Mouse (Mus musculus) skeletal muscle tissue, adult 2 months (tissue): Measurements from ENCODE around the gene Mc1r.
A peak's percentile ranks its signal among the peaks of the same experiment; 100 is the strongest.

Experiments
- DNase-seq: peaks from one replicate; pipeline ENCODE4 v3.0.0-alpha.2; 2012; ENCODE audit warnings: low read depth, low spot score

Gene Mc1r

DNA sequence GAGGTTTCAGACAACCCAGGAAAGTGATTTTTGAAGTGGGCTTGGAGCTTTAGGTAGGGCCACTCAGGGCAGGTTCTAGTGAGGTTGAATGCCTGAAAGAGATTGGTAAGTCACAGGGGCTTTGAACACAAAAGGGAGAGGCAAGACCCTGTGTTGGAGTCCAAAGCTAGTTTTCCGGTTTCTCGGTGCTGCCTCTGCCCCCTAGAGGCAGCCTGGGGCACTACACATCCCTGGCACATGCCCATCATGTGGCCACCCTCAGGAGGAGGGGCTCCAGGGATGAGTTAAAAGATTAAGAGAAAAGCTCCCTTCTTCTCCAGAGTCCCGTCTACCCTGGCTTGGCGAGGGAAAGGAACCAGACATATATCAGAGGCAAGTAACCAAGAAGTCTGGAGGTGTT is at the start of gene Mc1r:
Gene Mc1r (plus strand): TSS at position 322 of the 400 bp plus-strand sequence.
- no peak for DNase-seq

DNA sequence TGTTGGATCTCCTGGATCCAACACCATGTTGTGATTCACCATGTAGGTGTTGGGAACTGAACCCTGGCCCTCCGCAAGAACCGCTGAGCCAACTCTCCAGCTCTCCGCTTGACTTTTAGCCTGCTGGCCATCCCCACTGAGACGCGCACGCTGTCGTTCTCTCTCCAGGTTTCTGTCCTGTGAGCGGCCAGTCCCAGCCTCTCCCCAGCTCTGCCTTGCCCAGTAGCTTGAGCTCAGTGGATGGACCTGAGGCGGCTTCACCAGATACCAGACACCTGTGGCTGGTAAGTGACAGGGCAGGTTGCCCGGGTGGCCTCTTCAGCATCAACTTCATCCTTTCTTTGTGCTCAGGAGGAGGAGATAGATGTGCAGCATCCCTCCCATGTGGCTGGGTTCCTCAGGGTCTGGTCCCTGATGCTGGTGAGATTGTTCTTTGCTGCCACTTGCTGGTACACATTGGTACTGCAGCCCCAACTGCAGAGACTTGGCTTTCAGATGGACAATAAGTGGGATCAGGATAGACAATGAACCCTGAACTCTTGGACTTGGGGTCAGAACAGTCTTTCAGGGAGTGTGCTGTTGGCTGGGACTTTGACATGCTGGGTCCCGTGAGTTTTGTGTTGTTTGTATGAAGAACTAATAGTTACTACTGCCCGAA is 45.7 kb upstream of the Mc1r start:
- peak; percentile 36 for DNase-seq

DNA sequence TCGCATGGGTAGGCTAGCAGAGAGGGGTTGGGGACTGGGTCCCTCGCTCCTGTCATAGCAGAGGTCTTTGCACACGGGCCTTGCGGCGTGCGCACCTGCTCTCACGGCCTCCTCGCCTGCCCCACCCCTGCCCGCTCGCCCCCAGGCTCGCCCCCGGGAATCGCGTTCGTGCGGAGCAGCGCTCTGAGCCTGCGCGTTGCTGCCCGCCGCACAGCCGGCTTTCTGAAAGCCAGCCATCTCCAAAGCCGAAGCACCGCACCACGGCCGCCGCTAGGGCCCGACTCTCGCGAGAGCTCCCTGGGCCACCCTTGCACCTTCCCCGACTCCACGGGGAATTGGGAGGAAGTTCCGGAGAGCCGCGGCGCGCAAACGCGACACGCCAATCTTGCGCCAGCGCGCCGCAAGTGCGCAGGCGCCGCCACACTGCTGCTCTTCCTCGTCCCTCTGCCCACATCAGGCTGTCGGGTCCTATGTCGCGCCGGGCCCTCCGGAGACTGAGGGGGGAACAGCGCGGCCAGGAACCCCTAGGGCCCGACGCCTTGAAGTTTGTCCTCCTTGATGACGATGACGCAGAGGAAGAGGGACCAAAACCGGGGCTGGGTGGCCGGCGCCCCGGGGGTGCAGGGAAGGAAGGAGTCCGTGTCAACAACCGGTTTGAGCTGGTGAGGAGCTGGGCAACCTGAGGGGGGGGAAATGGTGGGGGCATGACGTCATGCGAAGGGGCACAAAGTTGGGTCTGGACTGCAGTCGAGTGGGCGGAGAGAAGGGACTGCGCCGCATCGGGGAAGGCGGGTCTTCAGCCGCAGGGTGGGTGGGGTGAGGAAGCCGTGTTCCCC is 33.3 kb upstream of the Mc1r start, which contains the start of gene Tcf25:
Gene Tcf25 (plus strand): TSS at position 351 of the 836 bp plus-strand sequence.
- DNase-seq: peak; percentile 98

DNA sequence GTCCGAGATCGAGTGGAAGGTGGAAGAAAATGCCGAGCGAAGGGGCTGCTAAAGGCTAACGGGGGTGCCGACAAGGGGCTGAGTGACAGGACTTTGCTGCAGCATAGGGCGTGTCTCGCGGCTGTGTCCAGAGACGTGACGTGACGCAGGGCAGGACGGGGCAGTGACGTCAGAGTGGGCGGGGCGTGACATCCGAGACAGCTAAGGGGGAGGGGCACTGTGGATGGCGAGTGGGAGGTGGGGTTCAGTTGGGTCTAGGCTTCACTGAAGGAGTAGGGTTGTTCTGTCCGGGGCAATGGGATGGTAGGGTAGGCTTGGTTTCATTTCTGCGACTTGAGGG is 32.7 kb upstream of the Mc1r start:
- DNase-seq: peak; percentile 91

DNA sequence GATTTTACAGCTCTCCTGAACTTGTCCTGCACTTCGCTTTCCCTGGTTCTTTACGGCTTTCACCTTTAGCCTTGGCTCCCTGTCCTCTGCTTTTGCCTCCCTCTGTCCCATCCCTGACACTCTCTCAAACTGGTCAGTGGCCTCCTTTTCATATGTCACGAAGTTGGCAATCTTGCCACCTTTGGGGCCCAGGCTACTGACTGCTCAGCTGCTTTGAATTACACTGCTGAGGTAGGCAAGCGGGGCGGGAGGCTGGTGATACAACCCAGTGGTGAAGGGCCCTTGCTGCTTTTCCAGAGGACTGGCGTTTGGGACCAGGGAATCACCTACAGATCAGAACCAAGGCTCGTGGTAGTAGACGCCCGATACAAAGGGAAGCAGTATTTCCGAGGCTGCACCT is 31.2 kb upstream of the Mc1r start:
- peak; percentile 68 for DNase-seq

DNA sequence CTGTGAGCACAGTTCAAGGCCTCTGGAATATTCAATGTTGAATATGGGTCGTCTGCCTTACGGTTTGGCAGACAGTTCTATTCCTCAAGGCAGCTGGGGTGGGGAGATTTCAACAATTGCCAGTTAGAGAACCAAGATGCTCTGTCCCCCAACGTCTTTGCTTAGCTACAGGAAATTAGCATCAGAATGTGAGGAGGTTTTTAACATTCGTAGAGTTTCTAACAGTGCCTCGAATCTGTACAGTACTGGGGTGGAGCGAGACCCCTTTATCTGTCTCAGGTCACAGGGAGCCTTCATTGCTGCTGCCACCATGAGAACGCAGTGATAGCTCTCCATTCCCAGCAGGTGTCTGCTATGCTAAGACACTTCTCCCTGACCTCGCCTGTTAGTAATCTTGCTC is 30.8 kb upstream of the Mc1r start:
- DNase-seq: no peak

DNA sequence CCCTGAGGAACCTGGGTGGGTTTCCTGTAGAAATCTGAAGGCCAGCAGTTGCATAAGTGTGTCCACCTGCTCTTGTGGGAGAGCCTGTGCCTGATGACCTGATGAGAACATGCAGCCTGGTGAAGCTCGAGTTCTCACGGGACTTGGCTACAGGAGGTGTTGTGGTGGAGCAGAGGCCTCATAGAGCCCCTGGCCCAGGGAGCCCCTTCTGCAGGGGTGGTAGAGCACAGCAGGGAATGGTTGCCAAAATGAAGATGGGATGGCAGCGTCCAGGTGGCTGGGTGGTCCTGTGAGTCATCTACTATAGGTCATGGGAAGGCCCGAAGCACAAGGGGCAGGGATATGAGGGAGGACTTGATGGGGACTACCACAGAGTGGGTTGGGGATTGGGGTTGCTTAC is 25.2 kb upstream of the Mc1r start:
- no peak for DNase-seq

DNA sequence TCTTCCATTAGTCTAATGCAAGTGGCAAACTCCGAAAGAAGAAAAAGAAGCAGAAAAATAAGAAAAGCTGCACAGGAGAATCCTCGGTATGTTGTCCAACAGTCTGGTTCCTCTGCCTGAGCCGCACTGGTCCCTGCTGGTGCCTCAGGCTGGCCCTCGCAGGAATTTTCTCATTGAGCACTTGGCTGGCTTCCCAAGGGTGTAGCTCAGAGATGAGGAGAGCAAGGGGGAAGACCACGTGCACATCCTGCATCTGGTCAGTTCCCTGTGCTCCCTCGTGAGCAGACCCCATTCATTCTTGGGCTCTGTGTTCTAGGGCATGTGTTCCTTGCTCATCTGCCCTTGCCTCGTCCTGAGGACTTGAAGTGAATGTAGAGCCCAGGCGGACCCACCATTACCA is 24.4 kb upstream of the Mc1r start:
- no peak for DNase-seq

DNA sequence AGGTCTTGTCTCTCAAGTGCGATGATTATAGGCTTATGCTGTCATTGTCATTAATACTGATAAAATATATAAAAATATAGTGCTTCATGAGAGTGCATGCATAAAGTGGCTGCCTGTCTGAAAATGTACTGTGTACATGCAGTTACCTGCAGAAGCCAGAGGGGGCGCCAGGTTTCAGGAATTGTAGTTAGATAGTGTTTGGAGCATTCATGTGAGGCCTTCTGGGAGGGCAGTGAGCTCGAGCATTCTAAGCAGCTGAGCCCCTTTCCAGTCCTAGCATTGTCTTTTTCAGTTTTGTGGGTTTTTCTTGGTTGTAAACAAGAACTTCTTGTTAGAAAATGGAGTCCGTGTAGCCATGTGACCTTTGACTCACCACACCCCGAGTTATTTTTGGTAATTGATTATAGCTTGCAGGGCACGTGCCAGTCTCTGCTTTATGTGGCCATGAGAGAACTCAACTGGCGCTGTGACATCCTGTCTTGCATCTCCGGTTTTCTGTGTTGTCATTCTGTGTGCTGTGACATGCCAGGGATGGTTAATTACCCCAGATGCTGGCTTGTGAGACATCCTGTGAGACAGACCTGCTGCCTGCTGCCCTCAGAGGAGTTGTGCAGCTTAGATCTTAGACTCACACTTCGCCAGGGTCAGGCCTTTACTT is 21.9 kb upstream of the Mc1r start:
- DNase-seq: no peak

DNA sequence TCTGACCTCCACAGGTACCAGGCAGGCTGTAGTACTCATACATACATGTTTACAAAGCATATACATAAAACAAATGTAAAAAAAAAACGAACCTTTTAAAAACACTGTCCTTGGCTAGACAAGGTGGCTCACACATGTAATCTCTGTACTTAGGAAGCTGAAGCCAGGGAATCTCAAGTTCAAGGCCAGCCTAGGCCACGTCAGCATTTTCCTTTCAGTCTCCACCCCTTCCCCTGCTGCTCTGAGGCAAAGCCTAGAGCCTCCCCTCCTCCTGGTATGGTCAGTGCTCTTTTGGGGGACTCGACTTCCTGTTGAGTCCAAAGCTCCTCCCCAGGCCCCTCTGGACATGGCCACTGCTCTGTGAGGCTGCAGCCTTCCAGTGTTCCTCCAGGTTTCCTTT is 19.9 kb upstream of the Mc1r start:
- no peak for DNase-seq

DNA sequence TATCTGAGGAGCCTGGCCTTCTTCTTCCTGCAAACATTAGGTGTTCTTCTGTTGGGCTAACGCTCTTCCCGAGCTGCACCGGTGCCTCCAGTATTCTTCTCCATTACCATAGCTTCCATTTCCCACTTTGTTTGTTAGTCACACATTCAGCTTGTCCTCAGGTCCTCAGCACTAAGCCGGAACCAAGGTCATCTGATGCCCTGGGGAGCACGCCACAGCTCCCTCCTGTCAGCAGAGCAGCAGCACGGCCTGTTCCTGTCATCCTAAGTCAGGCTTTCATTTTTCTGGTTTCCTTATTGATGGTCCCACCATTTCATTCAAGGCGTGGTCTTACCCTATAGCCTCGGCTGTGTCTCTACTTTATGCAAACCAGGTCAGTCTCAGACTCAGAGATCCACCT is 19.1 kb upstream of the Mc1r start:
- DNase-seq: no peak

DNA sequence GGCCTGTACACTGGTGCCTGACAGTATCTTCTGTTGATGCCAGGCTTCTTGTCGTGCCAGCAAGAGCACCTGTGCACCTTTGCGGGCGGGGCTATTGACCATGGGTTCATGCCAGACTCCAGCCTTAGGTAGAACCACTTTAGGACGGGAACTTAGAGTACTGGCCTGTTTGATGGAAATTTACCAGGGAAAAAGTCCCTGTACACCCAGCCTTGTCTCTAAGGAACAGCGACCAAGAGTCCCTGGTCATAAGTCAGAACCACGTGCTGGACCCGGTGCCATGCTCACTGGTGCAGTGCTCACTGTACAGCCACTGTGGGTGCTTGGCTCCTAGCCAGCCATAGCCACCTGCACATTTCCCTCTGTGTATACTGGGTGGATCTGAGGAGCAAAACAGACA is 17.9 kb upstream of the Mc1r start:
- no peak for DNase-seq

DNA sequence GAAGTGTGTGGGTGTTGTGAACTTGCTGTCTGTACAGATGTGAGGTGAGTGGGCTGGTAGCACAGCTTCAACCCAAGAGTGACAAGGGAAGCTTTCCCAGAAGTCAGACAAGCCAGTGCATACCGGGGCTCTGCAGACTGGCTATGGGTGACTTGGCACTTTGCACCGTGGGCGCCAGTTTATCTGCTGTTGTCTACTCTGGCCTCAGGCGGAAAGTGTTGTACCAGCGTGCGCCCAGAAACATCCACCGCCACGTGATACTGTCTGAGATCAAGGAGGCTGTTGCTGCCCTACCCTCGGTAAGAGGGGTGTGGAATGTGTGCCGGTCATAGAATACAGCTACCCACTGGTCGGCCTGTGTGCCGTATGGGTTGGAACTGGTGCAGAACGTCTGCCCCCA is 8.6 kb upstream of the Mc1r start:
- no peak for DNase-seq

DNA sequence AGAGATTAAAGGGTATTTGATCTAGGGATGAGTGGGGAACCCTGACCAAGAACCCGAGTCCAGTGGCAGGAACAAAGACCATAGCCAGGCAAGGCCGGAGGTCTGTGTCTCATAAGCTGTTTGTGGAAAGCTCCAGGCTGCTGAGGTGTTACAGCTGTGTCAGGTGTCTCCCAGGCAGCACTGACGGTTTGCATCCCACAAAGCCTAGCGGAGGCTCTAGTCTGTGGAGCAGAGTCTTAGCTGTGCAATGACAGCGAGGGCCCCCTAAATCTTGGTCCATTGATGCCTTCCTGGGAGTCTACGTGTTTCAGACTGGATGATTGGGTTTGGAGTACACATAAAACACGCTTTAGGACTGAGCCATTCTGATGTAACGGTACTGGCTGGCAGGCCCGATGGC is 5.0 kb upstream of the Mc1r start:
- DNase-seq: no peak

DNA sequence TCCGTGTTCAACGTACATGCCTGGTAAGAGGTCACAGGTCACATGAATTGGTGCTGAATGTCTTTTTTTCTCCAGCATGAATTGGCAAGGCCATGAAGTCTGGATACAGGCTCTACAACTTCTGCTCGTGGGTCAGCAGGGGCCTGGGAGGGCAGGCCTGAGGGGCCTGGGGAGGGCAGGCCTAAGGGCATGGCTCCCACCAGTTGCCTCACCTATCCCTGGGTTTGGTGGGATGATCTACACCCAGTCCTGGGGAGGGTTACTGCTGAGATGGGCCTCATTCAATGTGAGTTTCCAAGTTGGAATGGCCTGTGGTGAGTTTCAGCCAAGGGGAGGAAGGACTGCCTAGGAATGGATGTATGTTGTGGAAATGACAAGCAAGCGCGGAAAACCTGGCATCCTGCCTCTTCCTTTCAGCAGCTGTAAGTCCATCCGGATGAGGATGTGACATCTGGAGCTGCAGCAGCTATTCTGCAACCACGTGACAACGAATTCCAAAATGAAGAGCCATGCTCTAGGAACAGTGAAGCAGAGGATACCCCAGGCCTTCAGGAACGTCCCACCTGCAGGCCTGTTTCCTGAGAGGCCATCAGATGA is 4.1 kb upstream of the Mc1r start:
- no peak for DNase-seq

DNA sequence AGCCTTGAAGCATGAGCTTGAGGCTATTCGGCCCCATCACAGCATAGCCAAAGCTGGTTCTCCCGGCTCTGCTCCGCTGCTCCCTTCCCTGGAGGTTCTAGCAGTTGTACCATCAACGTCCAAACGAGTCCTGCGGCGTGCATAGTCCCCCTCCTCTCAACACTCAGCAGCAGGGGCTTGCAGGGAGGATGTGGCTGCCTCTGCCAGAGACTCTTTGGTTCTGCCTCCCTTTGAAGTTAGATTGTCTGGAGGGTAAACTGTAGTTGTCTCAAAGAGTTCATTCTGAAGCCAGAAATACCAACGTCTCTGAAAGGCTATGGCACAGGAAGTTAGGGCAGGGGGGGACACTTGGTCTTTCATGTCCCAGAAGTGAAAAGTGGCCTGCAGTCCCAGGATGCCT is 2.4 kb upstream of the Mc1r start:
- DNase-seq: no peak

DNA sequence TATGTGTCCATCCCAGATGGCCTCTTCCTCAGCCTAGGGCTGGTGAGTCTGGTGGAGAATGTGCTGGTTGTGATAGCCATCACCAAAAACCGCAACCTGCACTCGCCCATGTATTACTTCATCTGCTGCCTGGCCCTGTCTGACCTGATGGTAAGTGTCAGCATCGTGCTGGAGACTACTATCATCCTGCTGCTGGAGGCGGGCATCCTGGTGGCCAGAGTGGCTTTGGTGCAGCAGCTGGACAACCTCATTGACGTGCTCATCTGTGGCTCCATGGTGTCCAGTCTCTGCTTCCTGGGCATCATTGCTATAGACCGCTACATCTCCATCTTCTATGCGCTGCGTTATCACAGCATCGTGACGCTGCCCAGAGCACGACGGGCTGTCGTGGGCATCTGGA is 705 bp downstream of the Mc1r start:
- no peak for DNase-seq

DNA sequence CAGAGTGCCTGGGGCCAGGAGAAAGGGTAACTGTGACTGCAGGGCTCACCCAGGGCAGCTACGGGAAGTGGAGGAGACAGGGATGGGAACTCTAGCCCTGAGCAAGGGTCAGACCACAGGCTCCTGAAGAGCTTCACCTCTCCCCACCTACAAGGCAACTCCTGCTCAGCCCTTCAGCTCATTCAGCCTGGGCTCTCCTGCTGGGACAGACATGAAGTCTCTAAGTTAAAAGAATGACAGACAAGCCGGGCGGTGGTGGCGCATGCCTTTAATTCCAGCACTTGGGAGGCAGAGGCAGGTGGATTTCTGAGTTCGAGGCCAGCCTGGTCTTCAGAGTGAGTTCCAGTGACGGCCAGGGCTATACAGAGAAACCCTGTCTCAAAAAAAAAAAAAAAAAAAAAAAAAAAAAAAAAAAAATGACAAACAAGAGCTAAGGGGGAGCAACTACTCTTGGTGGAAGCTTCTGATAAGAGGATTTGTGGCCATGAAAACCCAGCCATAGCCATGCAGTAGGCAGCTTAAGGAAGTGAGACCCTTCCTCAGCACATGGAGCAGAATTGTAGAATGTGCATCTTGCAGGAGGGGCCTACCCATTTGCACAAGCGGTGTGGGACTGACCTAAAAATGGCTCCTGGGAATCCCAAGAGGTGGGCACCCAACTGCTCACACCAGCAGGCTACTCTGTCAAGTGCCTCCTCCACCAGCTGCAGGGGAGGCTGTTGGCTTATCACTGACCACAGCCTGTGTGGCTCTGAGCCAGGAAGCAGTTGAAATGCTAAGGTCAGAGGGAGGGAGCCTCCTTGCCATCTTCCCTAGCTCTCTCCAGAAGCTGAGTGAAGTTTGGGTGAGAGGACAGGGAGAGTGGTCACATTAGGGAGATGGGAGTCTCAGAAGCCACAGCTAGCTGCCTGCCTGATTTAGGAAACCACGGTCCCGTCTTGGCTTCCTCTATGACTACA is 2.0 kb downstream of the Mc1r start:
- no peak for DNase-seq

DNA sequence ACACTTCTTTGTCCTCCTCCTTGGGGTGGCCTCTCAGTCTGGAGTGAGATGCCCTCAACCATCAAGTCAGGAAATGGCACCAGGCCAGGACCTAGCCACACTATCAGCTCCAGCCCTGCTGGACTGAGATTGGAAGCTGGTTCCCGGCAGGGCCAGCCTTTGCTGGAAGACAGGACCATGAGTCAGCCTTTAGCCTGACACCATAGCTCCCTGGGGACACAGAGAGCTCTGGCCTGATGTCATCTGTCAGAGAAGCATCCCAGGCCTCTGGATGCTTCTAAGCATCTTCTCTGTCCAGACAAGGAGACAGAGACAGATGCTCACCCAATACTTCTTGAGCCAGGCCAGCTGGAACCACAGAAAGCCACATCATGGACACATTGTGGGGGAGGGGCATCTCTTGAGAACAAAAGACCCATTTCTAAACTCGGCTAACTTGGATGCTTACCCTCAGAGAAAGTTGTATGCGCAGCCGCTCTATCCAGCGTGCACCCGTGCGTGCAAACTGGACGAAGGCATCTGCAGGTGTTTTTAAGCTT is 3.2 kb downstream of the Mc1r start:
- peak; percentile 60 for DNase-seq

DNA sequence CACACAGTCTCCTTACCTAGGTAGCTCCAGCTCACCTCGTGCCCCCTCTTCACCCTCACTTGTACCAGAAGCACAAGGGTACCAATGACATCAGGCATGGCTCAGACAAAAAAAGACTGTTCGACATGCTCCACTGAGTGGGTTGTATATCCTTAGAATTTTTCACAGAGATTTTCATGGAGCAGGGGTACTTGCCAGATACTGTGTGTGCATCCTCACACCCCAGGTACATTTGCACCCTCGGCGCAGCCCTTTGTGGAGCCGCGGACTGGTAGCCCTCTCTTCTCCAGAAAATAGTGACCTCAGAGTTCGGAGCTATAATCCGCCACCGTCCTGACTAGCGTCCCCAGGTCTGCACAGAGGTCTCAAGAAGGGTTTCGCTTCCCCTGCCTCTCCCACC is 3.9 kb downstream of the Mc1r start:
- DNase-seq: no peak

DNA sequence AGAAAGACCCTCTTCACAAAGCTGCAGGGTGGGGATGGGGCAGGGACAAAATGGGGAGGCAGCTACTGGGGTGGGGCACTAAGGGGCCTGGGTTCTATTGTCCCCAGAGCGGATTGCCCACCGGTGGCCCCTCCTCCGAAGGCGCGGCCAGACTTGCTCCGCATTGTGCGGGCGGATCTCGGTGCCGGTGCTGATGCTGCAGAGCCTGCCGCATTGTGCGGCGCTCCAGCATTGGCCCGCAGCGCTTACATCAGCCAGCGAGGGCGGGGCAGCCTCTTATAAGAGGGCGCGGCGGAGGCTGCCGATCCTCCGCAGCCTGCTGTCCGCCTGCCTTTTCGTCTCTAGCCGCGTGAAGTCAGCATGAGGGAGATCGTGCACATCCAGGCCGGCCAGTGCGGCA is 4.3 kb downstream of the Mc1r start, which contains the start of gene Tubb3:
Gene Tubb3 (plus strand): TSS at position 179 of the 400 bp plus-strand sequence.
- no peak for DNase-seq
